Mouse (Mus musculus) kidney, embryonic 14.5 days (tissue): ENCODE results near the gene Prkag2. TPM values are rescaled to one million over a fixed set of nuclear protein-coding genes. Genes with fewer than 3 reads are reported as not detected.

Source experiments
- ATAC-seq: fragments of 200-750 bp; cut with Nextera tagmentation; 2 replicates; pipeline ENCODE4 v1.8.0; 2017; ENCODE audit warnings: moderate number of reproducible peaks, mild to moderate bottlenecking, moderate TSS enrichment, moderate library complexity; ENCODE audit not compliant: low FRiP score, low TSS enrichment
- H3K27ac ChIP-seq: fragments of 300-500 bp; sonication (generic); 2 replicates; pipeline ENCODE4 v1.5.1; 2014; ENCODE audit warnings: low read depth, mild to moderate bottlenecking, low read length, moderate library complexity, mixed read lengths
- H3K27me3 ChIP-seq: fragments of 300-500 bp; sonication (generic); 2 replicates; pipeline ENCODE4 v1.6.1; 2014; ENCODE audit warnings: mild to moderate bottlenecking, low read length; ENCODE audit not compliant: control insufficient read depth, insufficient read depth
- H3K36me3 ChIP-seq: fragments of 300-500 bp; sonication (generic); 2 replicates; pipeline ENCODE4 v1.6.1; 2014; ENCODE audit warnings: low read length, mixed read lengths; ENCODE audit not compliant: control insufficient read depth, insufficient read depth
- H3K4me1 ChIP-seq: fragments of 300-500 bp; sonication (generic); 2 replicates; pipeline ENCODE4 v1.6.1; 2014; ENCODE audit warnings: low read length, mixed read lengths; ENCODE audit not compliant: control insufficient read depth, insufficient read depth
- H3K4me2 ChIP-seq: fragments of 300-500 bp; sonication (generic); replicated peaks from 2 replicates; pipeline ENCODE4 v1.6.1; 2014; ENCODE audit warnings: low read depth, mild to moderate bottlenecking, low read length
- H3K4me3 ChIP-seq: fragments of 300-500 bp; sonication (generic); 2 replicates; pipeline ENCODE4 v1.5.1; 2014; ENCODE audit warnings: mild to moderate bottlenecking, low read length
- H3K9ac ChIP-seq: fragments of 300-500 bp; sonication (generic); 2 replicates; pipeline ENCODE4 v1.6.1; 2014; ENCODE audit warnings: low read depth, mild to moderate bottlenecking, low read length, moderate library complexity
- H3K9me3 ChIP-seq: fragments of 300-500 bp; sonication (generic); 2 replicates; pipeline ENCODE4 v1.6.1; 2016; ENCODE audit warnings: low read length; ENCODE audit not compliant: control insufficient read depth
- WGBS: fragments of 180-500 bp; shearing (Covaris S2); extraction: QIAGEN DNeasy Blood & Tissue Kit; methylation state at CpG from one replicate; pipeline ENCODE4 v1.1.7; 2014; 5-methylcytosine and 5-hydroxymethylcytosine counted together
- polyA plus RNA-seq: library from polyadenylated mRNA; unstranded; fragments of >200 nt; fragmentation: Nextera tagmentation; extraction: Ambion mirVana; gene quantifications from 2 replicates; pipeline ENCODE4 v1.2.1, GENCODE M21; 2014

The Prkag2 gene
- polyA plus RNA-seq, 1 experiment from 2014 or later, result 44.6 TPM

- Histone ChIP-seq H3K4me3 (no peak overlapping the region), H3K9me3 (no peaks in the 10 kb centered on the region), H3K4me1 (no peaks in the 10 kb centered on the region), H3K27ac (no peak overlapping the region), H3K27me3 (no peaks in the 10 kb centered on the region), H3K36me3 (peaks cover 67% of the 10 kb centered on the region), H3K9ac (peak overlapping the region; percentile 4; the same call in 1 of the 2 replicates), H3K4me2 (no peak overlapping the region)
- 67% methylated on average over 4 of the region's 4 CpGs for WGBS
- peak; percentile 39; the same call in 1 of the 2 replicates for ATAC-seq
Observed at GRCm38 (mm10) chr5:24813005-24813404, 287.4 kb downstream of the Prkag2 start.

Other genes starting within 250 kb of the Prkag2 start
- gene Galntl5, start 80.8 kb upstream of the Prkag2 start, polyA plus RNA-seq, result not detected in 2 replicates
- gene Galnt11, start 121.3 kb upstream of the Prkag2 start, polyA plus RNA-seq, result 25.5 and 42.9 TPM in 2 replicates
- gene E130116L18Rik, start 122.5 kb upstream of the Prkag2 start, polyA plus RNA-seq, result not detected in 2 replicates